Mouse (Mus musculus): ENCODE measurements around the gene Kctd14. TPM values are rescaled to one million over a fixed set of nuclear protein-coding genes. Genes with fewer than 3 reads are reported as not detected.

Gene Kctd14
- total and polyA plus RNA-seq, 2 experiments, result 0.13 to 0.18 TPM

- Histone ChIP-seq H3K27ac (replicated peaks; ENCODE audit: insufficient read depth, low read depth, low read length) (peak overlapping the region; percentile 68), H3K9ac (ENCODE audit: low read depth, low read length) (peak overlapping the region; percentile 45), H3K79me2 (ENCODE audit: control insufficient read depth, insufficient read depth, low read length) (peaks cover 8% of the 10 kb centered on the region; the same call in 1 of the 2 replicates), H3K4me1 (ENCODE audit: control insufficient read depth, insufficient read depth, low read length) (peaks cover 43% of the 10 kb centered on the region), H3K27me3 (ENCODE audit: control insufficient read depth, insufficient read depth, low read length) (no peaks in the 10 kb centered on the region), H3K4me3 (ENCODE audit: insufficient read depth, low read depth, low read length) (no peak overlapping the region), H3K36me3 (ENCODE audit: control insufficient read depth, insufficient read depth, low read length) (peaks cover 6% of the 10 kb centered on the region; the same call in 1 of the 2 replicates)
- WGBS, result 0% methylated on average over 1 of the region's 1 CpGs
- TF ChIP-seq CTCF (IDR thresholded peaks at IDR 0.05; ENCODE audit: low read depth, low read length), result no peak
- TF ChIP-seq POLR2A (IDR thresholded peaks at IDR 0.05; ENCODE audit: extremely low read depth, insufficient read depth, low read length), result no peak
- DNase-seq (ENCODE audit: extremely low read depth, low read depth, low spot score), result peak; percentile 78
Observed at GRCm38 (mm10) chr7:97420406-97420805, 30.7 kb upstream of the Kctd14 start.

- Histone ChIP-seq H3K9ac (ENCODE audit: low read depth, low read length) (peak overlapping the region; percentile 45; the same call in 1 of the 2 replicates), H3K4me3 (ENCODE audit: insufficient read depth, low read depth, low read length) (no peak overlapping the region), H3K36me3 (ENCODE audit: control insufficient read depth, insufficient read depth, low read length) (no peaks in the 10 kb centered on the region), H3K27me3 (ENCODE audit: control insufficient read depth, insufficient read depth, low read length) (no peaks in the 10 kb centered on the region), H3K79me2 (ENCODE audit: control insufficient read depth, insufficient read depth, low read length) (peaks cover 4% of the 10 kb centered on the region; the same call in 1 of the 2 replicates), H3K4me1 (ENCODE audit: control insufficient read depth, insufficient read depth, low read length) (peaks cover 43% of the 10 kb centered on the region), H3K27ac (replicated peaks; ENCODE audit: insufficient read depth, low read depth, low read length) (peak overlapping the region; percentile 68)
- WGBS, result 43% methylated on average over 8 of the region's 8 CpGs
- peak; percentile 84 for DNase-seq (ENCODE audit: extremely low read depth, low read depth, low spot score)
- TF ChIP-seq CTCF (IDR thresholded peaks at IDR 0.05; ENCODE audit: low read depth, low read length), result no peak
- no peak for TF ChIP-seq POLR2A (IDR thresholded peaks at IDR 0.05; ENCODE audit: extremely low read depth, insufficient read depth, low read length)
Observed at GRCm38 (mm10) chr7:97420958-97421651, 30.0 kb upstream of the Kctd14 start.

DNA sequence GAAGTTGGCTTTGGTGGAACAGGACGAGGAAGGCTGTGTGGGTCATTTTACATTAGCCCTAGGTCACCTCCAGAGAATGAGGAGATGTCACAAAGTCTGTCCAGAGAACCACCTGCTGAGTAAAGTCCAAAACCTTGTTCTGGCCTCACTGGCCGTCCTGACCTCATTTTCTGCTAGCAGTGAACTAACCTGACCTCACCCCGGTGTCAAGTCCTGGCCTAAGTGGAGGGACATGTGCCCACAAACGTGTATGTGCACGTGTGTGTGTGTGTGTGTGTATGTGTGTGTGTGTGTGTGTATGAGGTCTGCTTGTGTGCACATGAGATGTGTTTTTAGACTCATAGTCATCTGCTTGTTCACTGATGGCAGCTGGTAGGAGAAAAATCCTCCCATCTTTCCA is 27.4 kb upstream of the Kctd14 start:
- Histone ChIP-seq H3K9ac (ENCODE audit: low read depth, low read length) (0 out of 2 replicates have a peak overlapping the region, but pooled peaks have one; percentile 13), H3K27ac (replicated peaks; ENCODE audit: insufficient read depth, low read depth, low read length) (peak overlapping the region; percentile 94), H3K36me3 (ENCODE audit: control insufficient read depth, insufficient read depth, low read length) (no peaks in the 10 kb centered on the region), H3K27me3 (ENCODE audit: control insufficient read depth, insufficient read depth, low read length) (no peaks in the 10 kb centered on the region), H3K79me2 (ENCODE audit: control insufficient read depth, insufficient read depth, low read length) (no peaks in the 10 kb centered on the region), H3K4me3 (ENCODE audit: insufficient read depth, low read depth, low read length) (no peak overlapping the region), H3K4me1 (ENCODE audit: control insufficient read depth, insufficient read depth, low read length) (peaks cover 39% of the 10 kb centered on the region)
- DNase-seq (ENCODE audit: extremely low read depth, low read depth, low spot score), result peak; percentile 100
- TF ChIP-seq CTCF (IDR thresholded peaks at IDR 0.05; ENCODE audit: low read depth, low read length), result no peak
- no peak for TF ChIP-seq POLR2A (IDR thresholded peaks at IDR 0.05; ENCODE audit: extremely low read depth, insufficient read depth, low read length)
- 21% methylated on average over 5 of the region's 5 CpGs for WGBS

DNA sequence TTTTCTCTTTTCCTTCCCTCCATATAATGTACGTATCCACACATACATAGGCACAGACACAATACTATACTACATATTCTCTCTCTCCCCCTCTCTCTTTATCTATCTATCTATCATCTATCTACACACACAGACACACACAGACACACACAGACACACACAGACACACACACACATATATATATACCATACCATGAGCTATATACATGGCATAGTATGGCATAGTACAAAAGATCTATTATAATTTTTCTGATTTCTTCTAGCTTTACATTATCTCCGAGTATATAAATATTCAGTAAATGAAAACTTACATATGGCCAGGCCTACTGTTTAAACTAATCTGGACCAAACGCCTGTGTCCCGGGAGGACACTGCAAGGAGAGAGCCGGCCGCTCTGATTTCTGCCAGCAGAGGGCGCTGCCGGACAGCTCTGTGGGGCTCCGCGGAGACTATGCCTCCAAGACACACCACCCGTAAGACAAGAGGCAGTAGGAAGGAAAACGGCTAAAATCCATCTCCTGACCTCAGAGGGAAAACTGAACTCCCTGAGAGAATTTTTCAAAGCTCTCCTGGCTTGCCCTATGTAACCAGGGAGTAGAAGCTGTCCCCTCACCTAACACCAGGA is 26.4 kb upstream of the Kctd14 start:
- TF ChIP-seq POLR2A (IDR thresholded peaks at IDR 0.05; ENCODE audit: extremely low read depth, insufficient read depth, low read length) (no peak), CTCF (IDR thresholded peaks at IDR 0.05; ENCODE audit: low read depth, low read length) (peak; percentile 92)
- no peaks in the 10 kb centered on the region for H3K36me3 ChIP-seq (ENCODE audit: control insufficient read depth, insufficient read depth, low read length)
- H3K4me1 ChIP-seq (ENCODE audit: control insufficient read depth, insufficient read depth, low read length), result peaks cover 33% of the 10 kb centered on the region
- no peak overlapping the region for H3K27ac ChIP-seq (replicated peaks; ENCODE audit: insufficient read depth, low read depth, low read length)
- peak; percentile 48 for DNase-seq (ENCODE audit: extremely low read depth, low read depth, low spot score)
- WGBS, result 9% methylated on average over 12 of the region's 12 CpGs
- H3K9ac ChIP-seq (ENCODE audit: low read depth, low read length), result no peak overlapping the region
- H3K79me2 ChIP-seq (ENCODE audit: control insufficient read depth, insufficient read depth, low read length), result no peaks in the 10 kb centered on the region
- H3K27me3 ChIP-seq (ENCODE audit: control insufficient read depth, insufficient read depth, low read length), result no peaks in the 10 kb centered on the region
- no peak overlapping the region for H3K4me3 ChIP-seq (ENCODE audit: insufficient read depth, low read depth, low read length)

DNA sequence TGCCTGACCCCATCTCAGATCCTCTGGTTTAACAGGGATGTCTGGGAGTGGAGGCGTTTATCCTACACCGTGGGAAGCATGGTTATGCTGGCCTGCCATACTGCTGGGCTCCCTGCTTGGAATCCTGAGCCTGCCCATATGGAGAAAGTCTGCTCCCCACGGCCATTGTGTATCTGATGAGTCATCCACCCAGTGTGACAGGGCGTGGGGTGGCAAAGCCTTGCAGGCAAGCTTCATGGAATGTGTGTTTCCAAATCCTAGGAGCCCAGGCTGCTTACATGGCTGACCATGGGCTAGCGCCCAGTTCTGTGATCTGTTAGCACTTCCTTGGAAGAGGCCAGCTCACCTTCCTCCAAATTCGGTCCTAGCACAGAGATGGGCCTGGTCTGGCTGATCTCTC is 24.6 kb upstream of the Kctd14 start:
- 76% methylated on average over 6 of the region's 6 CpGs for WGBS
- Histone ChIP-seq H3K27me3 (ENCODE audit: control insufficient read depth, insufficient read depth, low read length) (no peaks in the 10 kb centered on the region), H3K79me2 (ENCODE audit: control insufficient read depth, insufficient read depth, low read length) (no peaks in the 10 kb centered on the region), H3K4me3 (ENCODE audit: insufficient read depth, low read depth, low read length) (no peak overlapping the region), H3K27ac (replicated peaks; ENCODE audit: insufficient read depth, low read depth, low read length) (no peak overlapping the region), H3K4me1 (ENCODE audit: control insufficient read depth, insufficient read depth, low read length) (peaks cover 20% of the 10 kb centered on the region), H3K9ac (ENCODE audit: low read depth, low read length) (no peak overlapping the region), H3K36me3 (ENCODE audit: control insufficient read depth, insufficient read depth, low read length) (no peaks in the 10 kb centered on the region)
- TF ChIP-seq POLR2A (IDR thresholded peaks at IDR 0.05; ENCODE audit: extremely low read depth, insufficient read depth, low read length) (no peak), CTCF (IDR thresholded peaks at IDR 0.05; ENCODE audit: low read depth, low read length) (no peak)
- no peak for DNase-seq (ENCODE audit: extremely low read depth, low read depth, low spot score)

DNA sequence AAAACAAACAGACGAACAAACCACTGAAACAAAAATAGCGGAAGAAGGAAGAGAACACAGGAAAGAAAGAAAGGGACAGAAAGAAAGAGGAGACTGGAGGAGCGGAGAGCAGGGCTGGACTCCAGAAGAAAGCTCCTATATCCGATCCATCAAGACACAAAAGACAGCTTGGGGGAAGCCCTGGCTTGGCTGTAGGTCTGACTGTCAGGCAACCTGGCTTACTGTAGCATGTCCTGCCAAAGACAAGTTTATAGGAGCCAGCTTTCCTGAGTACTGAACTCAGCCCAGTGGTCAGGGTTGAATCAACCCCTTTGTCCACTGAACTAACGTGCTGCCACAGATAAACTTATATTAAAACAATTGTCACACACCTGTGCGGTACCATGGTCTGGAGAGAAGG is 23.8 kb upstream of the Kctd14 start:
- WGBS, result 88% methylated on average over 6 of the region's 6 CpGs
- no peak for DNase-seq (ENCODE audit: extremely low read depth, low read depth, low spot score)
- Histone ChIP-seq H3K27ac (replicated peaks; ENCODE audit: insufficient read depth, low read depth, low read length) (no peak overlapping the region), H3K27me3 (ENCODE audit: control insufficient read depth, insufficient read depth, low read length) (no peaks in the 10 kb centered on the region), H3K4me3 (ENCODE audit: insufficient read depth, low read depth, low read length) (no peak overlapping the region), H3K79me2 (ENCODE audit: control insufficient read depth, insufficient read depth, low read length) (no peaks in the 10 kb centered on the region), H3K4me1 (ENCODE audit: control insufficient read depth, insufficient read depth, low read length) (peaks cover 15% of the 10 kb centered on the region), H3K36me3 (ENCODE audit: control insufficient read depth, insufficient read depth, low read length) (no peaks in the 10 kb centered on the region), H3K9ac (ENCODE audit: low read depth, low read length) (no peak overlapping the region)
- TF ChIP-seq POLR2A (IDR thresholded peaks at IDR 0.05; ENCODE audit: extremely low read depth, insufficient read depth, low read length), result no peak
- no peak for TF ChIP-seq CTCF (IDR thresholded peaks at IDR 0.05; ENCODE audit: low read depth, low read length)
